Mouse (Mus musculus) kidney, embryonic 15.5 days (tissue): Measurements from ENCODE around the gene Natd1. TPM values are rescaled to one million over a fixed set of nuclear protein-coding genes. Genes with fewer than 3 reads are reported as not detected.

Experiments used
- ATAC-seq: fragments of 200-750 bp; cut with Nextera tagmentation; replicated peaks from 2 replicates; pipeline ENCODE4 v1.8.0; 2017; ENCODE audit warnings: moderate TSS enrichment; ENCODE audit not compliant: low FRiP score
- H3K27ac ChIP-seq: fragments of 300-500 bp; sonication (generic); 2 replicates; pipeline ENCODE4 v1.5.1; 2015; ENCODE audit warnings: mild to moderate bottlenecking, inconsistent platforms
- H3K27me3 ChIP-seq: fragments of 300-500 bp; sonication (generic); 2 replicates; pipeline ENCODE4 v1.6.1; 2015; ENCODE audit warnings: inconsistent platforms
- H3K36me3 ChIP-seq: fragments of 300-500 bp; sonication (generic); 2 replicates; pipeline ENCODE4 v1.6.1; 2015; ENCODE audit warnings: inconsistent platforms
- H3K4me1 ChIP-seq: fragments of 300-500 bp; sonication (generic); 2 replicates; pipeline ENCODE4 v1.6.1; 2015; ENCODE audit warnings: inconsistent platforms
- H3K4me2 ChIP-seq: fragments of 300-500 bp; sonication (generic); 2 replicates; pipeline ENCODE4 v1.6.1; 2015; ENCODE audit warnings: moderate library complexity, mild to moderate bottlenecking, inconsistent platforms
- H3K4me3 ChIP-seq: fragments of 300-500 bp; sonication (generic); replicated peaks from 2 replicates; pipeline ENCODE4 v1.5.1; 2015; ENCODE audit warnings: mild to moderate bottlenecking, inconsistent platforms
- H3K9ac ChIP-seq: fragments of 300-500 bp; sonication (generic); 2 replicates; pipeline ENCODE4 v1.6.1; 2015; ENCODE audit warnings: mild to moderate bottlenecking, inconsistent platforms
- H3K9me3 ChIP-seq: fragments of 300-500 bp; sonication (generic); replicated peaks from 2 replicates; pipeline ENCODE4 v1.6.1; 2016; ENCODE audit warnings: inconsistent platforms
- WGBS: fragments of 180-500 bp; shearing (Covaris S2); methylation state at CpG from one replicate; pipeline ENCODE4 v1.1.7; 2015; ENCODE audit warnings: mixed read lengths; 5-methylcytosine and 5-hydroxymethylcytosine counted together
- polyA plus RNA-seq: library from polyadenylated mRNA; unstranded; fragments of >200 nt; fragmentation: Nextera tagmentation; extraction: Ambion mirVana; gene quantifications from 2 replicates; pipeline ENCODE4 v1.2.1, GENCODE M21; 2015

The Natd1 gene
- polyA plus RNA-seq, 1 experiment from 2014 or later: 21.8 TPM

- Histone ChIP-seq H3K9me3 (no peaks in the 10 kb centered on the region), H3K36me3 (peaks cover 58% of the 10 kb centered on the region), H3K27me3 (no peaks in the 10 kb centered on the region), H3K4me2 (0 out of 2 replicates have a peak overlapping the region, but pooled peaks have one; percentile 7), H3K4me3 (no peak overlapping the region), H3K9ac (no peak overlapping the region), H3K4me1 (peaks cover 36% of the 10 kb centered on the region), H3K27ac (0 out of 2 replicates have a peak overlapping the region, but pooled peaks have one; percentile 84)
- WGBS: 85% methylated on average over 9 of the region's 9 CpGs
- ATAC-seq: peak; percentile 44; the same call in 1 of the 2 replicates
Measured at GRCm38 (mm10) chr11:60942263-60943015, 27.9 kb upstream of the Natd1 start.

- H3K4me1 ChIP-seq: peaks cover 45% of the 10 kb centered on the region
- 28% methylated on average over 8 of the region's 9 CpGs for WGBS
- no peak overlapping the region for H3K9ac ChIP-seq
- peak; percentile 79 for ATAC-seq
- peaks cover 48% of the 10 kb centered on the region for H3K36me3 ChIP-seq
- H3K4me3 ChIP-seq: no peak overlapping the region
- H3K27ac ChIP-seq: peak overlapping the region; percentile 84
- H3K4me2 ChIP-seq: no peak overlapping the region
- no peaks in the 10 kb centered on the region for H3K27me3 ChIP-seq
- H3K9me3 ChIP-seq: no peaks in the 10 kb centered on the region
Measured at GRCm38 (mm10) chr11:60941370-60941769, 26.8 kb upstream of the Natd1 start.

- H3K9ac ChIP-seq: 0 out of 2 replicates have a peak overlapping the region, but pooled peaks have one; percentile 14
- ATAC-seq: no peak
- H3K27me3 ChIP-seq: no peaks in the 10 kb centered on the region
- peaks cover 39% of the 10 kb centered on the region for H3K36me3 ChIP-seq
- H3K4me3 ChIP-seq: no peak overlapping the region
- H3K27ac ChIP-seq: peak overlapping the region; percentile 84
- 74% methylated on average over 5 of the region's 5 CpGs for WGBS
- H3K9me3 ChIP-seq: no peaks in the 10 kb centered on the region
- H3K4me2 ChIP-seq: no peak overlapping the region
- peaks cover 54% of the 10 kb centered on the region for H3K4me1 ChIP-seq
Measured at GRCm38 (mm10) chr11:60940501-60940900, 26.0 kb upstream of the Natd1 start.

- no peak overlapping the region for H3K9ac ChIP-seq
- 100% methylated on average over 3 of the region's 3 CpGs for WGBS
- H3K27me3 ChIP-seq: no peaks in the 10 kb centered on the region
- no peaks in the 10 kb centered on the region for H3K9me3 ChIP-seq
- no peak overlapping the region for H3K4me2 ChIP-seq
- H3K27ac ChIP-seq: no peak overlapping the region
- H3K36me3 ChIP-seq: peaks cover 29% of the 10 kb centered on the region
- peaks cover 62% of the 10 kb centered on the region for H3K4me1 ChIP-seq
- ATAC-seq: no peak
- H3K4me3 ChIP-seq: no peak overlapping the region
Measured at GRCm38 (mm10) chr11:60939487-60939886, 24.9 kb upstream of the Natd1 start.

GRCm38 (mm10) chr11:60937611-60938010 is 23.1 kb upstream of the Natd1 start:
- no peak for ATAC-seq
- H3K27me3 ChIP-seq: no peaks in the 10 kb centered on the region
- no peaks in the 10 kb centered on the region for H3K9me3 ChIP-seq
- no peak overlapping the region for H3K4me3 ChIP-seq
- H3K9ac ChIP-seq: no peak overlapping the region
- H3K4me1 ChIP-seq: peaks cover 80% of the 10 kb centered on the region
- 49% methylated on average over 3 of the region's 3 CpGs for WGBS
- peaks cover 11% of the 10 kb centered on the region for H3K36me3 ChIP-seq
- H3K4me2 ChIP-seq: no peak overlapping the region
- H3K27ac ChIP-seq: no peak overlapping the region

GRCm38 (mm10) chr11:60935975-60936373 is 21.4 kb upstream of the Natd1 start:
- Histone ChIP-seq H3K4me3 (no peak overlapping the region), H3K9me3 (no peaks in the 10 kb centered on the region), H3K4me1 (peaks cover 70% of the 10 kb centered on the region), H3K36me3 (peaks cover 3% of the 10 kb centered on the region; the same call in 1 of the 2 replicates), H3K9ac (no peak overlapping the region), H3K27ac (peak overlapping the region; percentile 68; the same call in 1 of the 2 replicates), H3K27me3 (no peaks in the 10 kb centered on the region), H3K4me2 (peak overlapping the region; percentile 33)
- 45% methylated on average over 4 of the region's 4 CpGs for WGBS
- ATAC-seq: no peak

GRCm38 (mm10) chr11:60935326-60935974 is 20.9 kb upstream of the Natd1 start:
- Histone ChIP-seq H3K4me2 (peak overlapping the region; percentile 33), H3K36me3 (peaks cover under 1% of the 10 kb centered on the region; the same call in 1 of the 2 replicates), H3K27me3 (no peaks in the 10 kb centered on the region), H3K27ac (peak overlapping the region; percentile 68), H3K4me1 (peaks cover 70% of the 10 kb centered on the region), H3K9me3 (no peaks in the 10 kb centered on the region), H3K4me3 (no peak overlapping the region), H3K9ac (0 out of 2 replicates have a peak overlapping the region, but pooled peaks have one; percentile 4)
- ATAC-seq: no peak; the same call in 1 of the 2 replicates
- WGBS: 57% methylated on average over 7 of the region's 7 CpGs

- no peak overlapping the region for H3K9ac ChIP-seq
- H3K27ac ChIP-seq: peak overlapping the region; percentile 68; the same call in 1 of the 2 replicates
- peak overlapping the region; percentile 33; the same call in 1 of the 2 replicates for H3K4me2 ChIP-seq
- H3K4me3 ChIP-seq: no peak overlapping the region
- no peaks in the 10 kb centered on the region; the same call in 1 of the 2 replicates for H3K36me3 ChIP-seq
- no peaks in the 10 kb centered on the region for H3K27me3 ChIP-seq
- WGBS: 72% methylated on average over 2 of the region's 2 CpGs
- no peaks in the 10 kb centered on the region for H3K9me3 ChIP-seq
- no peak for ATAC-seq
- peaks cover 68% of the 10 kb centered on the region for H3K4me1 ChIP-seq
Measured at GRCm38 (mm10) chr11:60934795-60935194, 20.2 kb upstream of the Natd1 start.

GRCm38 (mm10) chr11:60933178-60933930 is 18.8 kb upstream of the Natd1 start:
- peaks cover 66% of the 10 kb centered on the region for H3K4me1 ChIP-seq
- no peaks in the 10 kb centered on the region for H3K27me3 ChIP-seq
- H3K9me3 ChIP-seq: no peaks in the 10 kb centered on the region
- peak overlapping the region; percentile 69 for H3K4me2 ChIP-seq
- WGBS: 46% methylated on average over 10 of the region's 10 CpGs
- peak overlapping the region; percentile 86 for H3K27ac ChIP-seq
- H3K9ac ChIP-seq: peak overlapping the region; percentile 93
- peak overlapping the region; percentile 95 for H3K4me3 ChIP-seq
- no peak for ATAC-seq
- H3K36me3 ChIP-seq: no peaks in the 10 kb centered on the region; the same call in 1 of the 2 replicates

- Histone ChIP-seq H3K4me1 (peaks cover 66% of the 10 kb centered on the region), H3K27ac (peak overlapping the region; percentile 86), H3K27me3 (no peaks in the 10 kb centered on the region), H3K4me3 (peak overlapping the region; percentile 95), H3K9me3 (no peaks in the 10 kb centered on the region), H3K36me3 (no peaks in the 10 kb centered on the region; the same call in 1 of the 2 replicates), H3K9ac (peak overlapping the region; percentile 93), H3K4me2 (peak overlapping the region; percentile 69)
- WGBS: 2% methylated on average over 7 of the region's 7 CpGs
- no peak; the same call in 1 of the 2 replicates for ATAC-seq
Measured at GRCm38 (mm10) chr11:60932503-60933020, 18.0 kb upstream of the Natd1 start.

GRCm38 (mm10) chr11:60931869-60932481 is 17.4 kb upstream of the Natd1 start, which contains the start of gene Map2k3:
TSS of gene Map2k3 (plus strand) at chr11:60932033.
- no peaks in the 10 kb centered on the region for H3K27me3 ChIP-seq
- H3K36me3 ChIP-seq: no peaks in the 10 kb centered on the region; the same call in 1 of the 2 replicates
- peak; percentile 93 for ATAC-seq
- peak within 1 kb of the TSS; percentile 86 for H3K27ac ChIP-seq
- H3K9me3 ChIP-seq: no peaks in the 10 kb centered on the region
- H3K4me1 ChIP-seq: peaks cover 65% of the 10 kb centered on the region
- peak within 1 kb of the TSS; percentile 95 for H3K4me3 ChIP-seq
- WGBS: under 1% methylated on average over 59 of the region's 59 CpGs
- peak within 1 kb of the TSS; percentile 93 for H3K9ac ChIP-seq
- H3K4me2 ChIP-seq: peak within 1 kb of the TSS; percentile 69
